Mouse (Mus musculus): ENCODE measurements at regions not wholly inside any gene's neighbourhood (a gene's known extent, or its start where the extent isn't known, plus 50 kb on each side); places are given as distances from the start of the nearest gene placed in this dataset.

DNA sequence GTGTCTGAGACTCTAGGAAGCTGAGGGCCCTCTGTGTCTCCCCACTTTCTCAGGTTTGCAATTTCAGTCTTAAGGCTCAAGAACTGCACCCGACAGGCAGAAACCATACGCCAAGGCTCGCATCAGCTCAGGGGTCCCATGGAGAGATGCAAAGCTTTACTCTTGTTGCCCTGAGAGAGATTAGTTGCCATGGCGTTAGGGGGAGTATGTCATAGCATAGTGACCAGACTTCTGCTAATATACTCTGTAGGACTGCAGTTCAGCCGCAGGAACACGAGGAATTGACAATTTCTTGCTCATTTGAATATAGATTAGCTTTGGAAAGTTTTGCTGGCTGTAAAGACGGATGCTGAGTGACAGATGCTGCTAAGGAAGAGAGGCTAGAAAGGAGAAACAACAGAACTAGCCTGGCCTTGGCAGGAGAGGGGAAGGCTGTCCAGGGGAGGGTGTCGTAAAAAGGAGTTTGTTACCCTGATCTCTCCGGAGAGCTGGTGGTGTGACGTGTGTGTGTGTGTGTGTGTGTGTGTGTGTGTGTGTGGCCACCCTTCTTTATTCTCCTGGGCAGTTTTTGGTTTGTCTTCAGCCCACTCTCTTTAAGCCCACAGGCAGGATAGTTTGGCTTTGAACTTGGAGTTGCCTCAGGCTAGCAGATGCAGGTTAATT is 235.3 kb downstream of the Vrk1 start:
- no peak for TF ChIP-seq CTCF (IDR thresholded peaks at IDR 0.05; ENCODE audit: control insufficient read depth, insufficient read depth, insufficient read length)
- TF ChIP-seq USF1 (IDR thresholded peaks at IDR 0.05; ENCODE audit: low read depth) = no peak
